Mouse (Mus musculus): ENCODE data around the gene Zc3h4.

GRCm38 (mm10) chr7:16402449-16402848, 1.7 kb downstream of the Zc3h4 start:
- TF ChIP-seq CTCF (IDR thresholded peaks at IDR 0.05; ENCODE audit: control insufficient read depth, insufficient read depth, insufficient replicate concordance, low read depth, low read length) (no peak), POLR2A (IDR thresholded peaks at IDR 0.05; ENCODE audit: control insufficient read depth, low read depth, low read length) (no peak)

All from testis, adult 2 months (tissue).